10 mouse cellular contexts compared by ENCODE assay signal in the genomic region with DNA sequence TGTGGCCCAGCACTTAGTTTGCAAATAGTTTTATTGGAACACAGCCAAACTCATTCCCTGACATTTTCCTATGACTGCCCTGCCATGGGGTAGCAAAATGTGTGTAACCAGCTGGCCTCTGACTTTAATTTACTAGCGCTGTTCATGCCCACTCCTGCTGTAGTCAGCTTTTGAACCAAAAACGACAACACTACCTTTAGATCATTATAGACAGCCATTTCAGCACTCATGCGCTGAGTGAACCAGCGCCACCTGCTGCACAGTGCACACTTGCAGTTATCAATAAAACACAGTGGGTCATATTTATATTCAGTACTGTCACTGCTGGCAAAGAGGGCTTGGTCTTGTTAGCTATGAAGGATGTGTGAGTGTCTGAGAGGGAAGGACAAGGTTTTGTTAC.
DNase-seq lines count a peak whose midpoint lies in the region; TF ChIP-seq lines count a peak whose summit lies in the region.
"Had no signal": no experiment of that assay in that cellular context is flagged by ENCODE, and none has a peak within 500 bp of the region (broad histone marks: within the 10 kb centered on the region; RNA-seq: fewer than 3 reads in every experiment).

No protein-coding gene starts in this region.

- H3K4me3 ChIP-seq in left cerebral cortex, adult 2 months = no peak overlapping the region
- H3K4me3 ChIP-seq in E14TG2a.4 (replicated peaks; ENCODE audit: low read length) = no peak overlapping the region
- H3K4me3 ChIP-seq: neural tube, embryonic 12.5 days had no signal

- H3K27ac ChIP-seq in left cerebral cortex, adult 2 months = no peak overlapping the region
- H3K27ac ChIP-seq: neural tube, embryonic 12.5 days had no signal

- no peaks in the 10 kb centered on the region; the same call in 1 of the 2 replicates for H3K27me3 ChIP-seq in E14TG2a.4 (ENCODE audit: insufficient read depth, low read length)
- H3K27me3 ChIP-seq: neural tube, embryonic 12.5 days had no signal

- DNase-seq in cerebellum, postnatal 10 days = peak; percentile 64 to 67
- no peak for DNase-seq in cerebellum, adult 11 months
- DNase-seq in left cerebral cortex, adult 2 months (ENCODE audit: extremely low spot score in 1 of 2, low spot score in 2 of 2) = peak in 1 of 2 experiments; percentile 27
- DNase-seq in left cerebral cortex, postnatal 25 days (ENCODE audit: low spot score in 2 of 2) = no peak
- peak; percentile 14 for DNase-seq in induced T-regulatory cell, adult 2 months (ENCODE audit: low read depth)
- no peak for DNase-seq in B cell, adult 2 months
- no peak for DNase-seq in lung, postnatal 14 days
- DNase-seq: cerebellum, adult 8-10 months had no signal

- intact Hi-C loops in left cerebral cortex, adult 2 months (cut with DNase I) = loop anchor here (5.0 kb wide), 1 partner anchor 415 kb away; no protein-coding TSS in a partner anchor
- intact Hi-C loops in left cerebral cortex, postnatal 25 days (cut with DNase I) = loop anchor here (5.0 kb wide), 2 partner anchors 415 to 815 kb away; no protein-coding TSS in a partner anchor

- H3K9me3 ChIP-seq in E14TG2a.4 (ENCODE audit: low read length) = no peaks in the 10 kb centered on the region
- H3K9me3 ChIP-seq: neural tube, embryonic 12.5 days had no signal

- no peaks in the 10 kb centered on the region for H3K4me1 ChIP-seq in E14TG2a.4 (replicated peaks; ENCODE audit: low read depth, low read length)
- H3K4me1 ChIP-seq: neural tube, embryonic 12.5 days had no signal

- TF ChIP-seq CTCF in left cerebral cortex, adult 2 months (IDR thresholded peaks at IDR 0.05) = peak; percentile 59
- TF ChIP-seq CTCF in E14TG2a.4 (conservative IDR thresholded peaks at IDR 0.05; ENCODE audit: low read length) = peak; percentile 43

- no peaks in the 10 kb centered on the region for H3K36me3 ChIP-seq in E14TG2a.4 (ENCODE audit: insufficient read depth, low read length)
- H3K36me3 ChIP-seq: neural tube, embryonic 12.5 days had no signal

Comparison
In these comparisons a context has a peak if more than half of its experiments do, and no peak if none do; other contexts are left out.
1. DNase-seq: peak in cerebellum, postnatal 10 days (2 of 2) and induced T-regulatory cell, adult 2 months (single experiment); none in cerebellum, adult 11 months (single experiment), left cerebral cortex, postnatal 25 days (0 of 2), B cell, adult 2 months (0 of 2) and lung, postnatal 14 days (single experiment).